Mouse (Mus musculus): Measurements from ENCODE around the gene Pax8. TPM values are rescaled to one million over a fixed set of nuclear protein-coding genes. Genes with fewer than 3 reads are reported as not detected.
A peak's percentile ranks its signal among the peaks of the same experiment; 100 is the strongest.

Pax8 gene
- polyA plus RNA-seq, 1 experiment from 2014 or later: not detected

GRCm38 (mm10) chr2:24417564-24417963, 57.8 kb downstream of the Pax8 start:
- H3K4me3 ChIP-seq (ENCODE audit: low read depth, low read length): no peak overlapping the region
- H3K36me3 ChIP-seq (ENCODE audit: control insufficient read depth, insufficient read depth, low read length): no peaks in the 10 kb centered on the region
- H3K27me3 ChIP-seq (ENCODE audit: control insufficient read depth, insufficient read depth, low read length): no peaks in the 10 kb centered on the region
- ATAC-seq (ENCODE audit: insufficient number of reproducible peaks, low FRiP score, low TSS enrichment, low read depth): no peak
- H3K27ac ChIP-seq (replicated peaks; ENCODE audit: low read depth, low read length): no peak overlapping the region
- DNase-seq (ENCODE audit: low spot score): no peak
- no peak overlapping the region for H3K4me2 ChIP-seq (ENCODE audit: low read depth, severe bottlenecking)
- 89% methylated on average over 4 of the region's 4 CpGs for WGBS
- no peaks in the 10 kb centered on the region for H3K9me3 ChIP-seq (ENCODE audit: control insufficient read depth, low read length)
- peaks cover 7% of the 10 kb centered on the region; the same call in 1 of the 2 replicates for H3K4me1 ChIP-seq (ENCODE audit: control insufficient read depth, insufficient read depth, low read length)
- H3K9ac ChIP-seq (ENCODE audit: low read length): no peak overlapping the region

GRCm38 (mm10) chr2:24417106-24417505, 58.3 kb downstream of the Pax8 start:
- no peak overlapping the region for H3K9ac ChIP-seq (ENCODE audit: low read length)
- H3K36me3 ChIP-seq (ENCODE audit: control insufficient read depth, insufficient read depth, low read length): no peaks in the 10 kb centered on the region
- H3K4me2 ChIP-seq (ENCODE audit: low read depth, severe bottlenecking): no peak overlapping the region
- peaks cover 7% of the 10 kb centered on the region; the same call in 1 of the 2 replicates for H3K4me1 ChIP-seq (ENCODE audit: control insufficient read depth, insufficient read depth, low read length)
- no peak overlapping the region for H3K27ac ChIP-seq (replicated peaks; ENCODE audit: low read depth, low read length)
- H3K9me3 ChIP-seq (ENCODE audit: control insufficient read depth, low read length): no peaks in the 10 kb centered on the region
- WGBS: 17% methylated on average over 2 of the region's 2 CpGs
- DNase-seq (ENCODE audit: low spot score) (no peak), ATAC-seq (ENCODE audit: insufficient number of reproducible peaks, low FRiP score, low TSS enrichment, low read depth) (no peak)
- H3K4me3 ChIP-seq (ENCODE audit: low read depth, low read length): no peak overlapping the region
- H3K27me3 ChIP-seq (ENCODE audit: control insufficient read depth, insufficient read depth, low read length): no peaks in the 10 kb centered on the region

- peaks cover 7% of the 10 kb centered on the region; the same call in 1 of the 2 replicates for H3K4me1 ChIP-seq (ENCODE audit: control insufficient read depth, insufficient read depth, low read length)
- H3K27ac ChIP-seq (replicated peaks; ENCODE audit: low read depth, low read length): no peak overlapping the region
- WGBS: 6% methylated on average over 9 of the region's 9 CpGs
- peak; percentile 22 for DNase-seq (ENCODE audit: low spot score)
- no peaks in the 10 kb centered on the region for H3K36me3 ChIP-seq (ENCODE audit: control insufficient read depth, insufficient read depth, low read length)
- H3K27me3 ChIP-seq (ENCODE audit: control insufficient read depth, insufficient read depth, low read length): no peaks in the 10 kb centered on the region
- H3K9ac ChIP-seq (ENCODE audit: low read length): no peak overlapping the region
- no peaks in the 10 kb centered on the region for H3K9me3 ChIP-seq (ENCODE audit: control insufficient read depth, low read length)
- ATAC-seq (ENCODE audit: insufficient number of reproducible peaks, low FRiP score, low TSS enrichment, low read depth): 0 out of 2 replicates have a peak, but pooled peaks have one; percentile 47
- no peak overlapping the region for H3K4me2 ChIP-seq (ENCODE audit: low read depth, severe bottlenecking)
- no peak overlapping the region for H3K4me3 ChIP-seq (ENCODE audit: low read depth, low read length)
These were observed 58.7 kb downstream of the Pax8 start for GRCm38 (mm10) chr2:24416668-24417067.

GRCm38 (mm10) chr2:24413677-24414076, 61.7 kb downstream of the Pax8 start:
- Histone ChIP-seq H3K4me1 (ENCODE audit: control insufficient read depth, insufficient read depth, low read length) (peaks cover 7% of the 10 kb centered on the region; the same call in 1 of the 2 replicates), H3K4me3 (ENCODE audit: low read depth, low read length) (no peak overlapping the region), H3K27ac (replicated peaks; ENCODE audit: low read depth, low read length) (no peak overlapping the region), H3K36me3 (ENCODE audit: control insufficient read depth, insufficient read depth, low read length) (no peaks in the 10 kb centered on the region), H3K9me3 (ENCODE audit: control insufficient read depth, low read length) (no peaks in the 10 kb centered on the region), H3K27me3 (ENCODE audit: control insufficient read depth, insufficient read depth, low read length) (no peaks in the 10 kb centered on the region), H3K4me2 (ENCODE audit: low read depth, severe bottlenecking) (no peak overlapping the region), H3K9ac (ENCODE audit: low read length) (no peak overlapping the region)
- ATAC-seq (ENCODE audit: insufficient number of reproducible peaks, low FRiP score, low TSS enrichment, low read depth) (no peak), DNase-seq (ENCODE audit: low spot score) (no peak)
- WGBS: 83% methylated on average over 4 of the region's 4 CpGs

GRCm38 (mm10) chr2:24413172-24413571, 62.2 kb downstream of the Pax8 start:
- 85% methylated on average over 3 of the region's 3 CpGs for WGBS
- no peak for DNase-seq (ENCODE audit: low spot score)
- H3K27ac ChIP-seq (replicated peaks; ENCODE audit: low read depth, low read length): no peak overlapping the region
- H3K4me1 ChIP-seq (ENCODE audit: control insufficient read depth, insufficient read depth, low read length): peaks cover 7% of the 10 kb centered on the region; the same call in 1 of the 2 replicates
- no peaks in the 10 kb centered on the region for H3K27me3 ChIP-seq (ENCODE audit: control insufficient read depth, insufficient read depth, low read length)
- H3K36me3 ChIP-seq (ENCODE audit: control insufficient read depth, insufficient read depth, low read length): no peaks in the 10 kb centered on the region
- ATAC-seq (ENCODE audit: insufficient number of reproducible peaks, low FRiP score, low TSS enrichment, low read depth): no peak
- H3K9me3 ChIP-seq (ENCODE audit: control insufficient read depth, low read length): no peaks in the 10 kb centered on the region
- no peak overlapping the region for H3K9ac ChIP-seq (ENCODE audit: low read length)
- H3K4me2 ChIP-seq (ENCODE audit: low read depth, severe bottlenecking): no peak overlapping the region
- H3K4me3 ChIP-seq (ENCODE audit: low read depth, low read length): no peak overlapping the region

GRCm38 (mm10) chr2:24409166-24409565, 66.2 kb downstream of the Pax8 start:
- Histone ChIP-seq H3K4me1 (ENCODE audit: control insufficient read depth, insufficient read depth, low read length) (no peaks in the 10 kb centered on the region), H3K27me3 (ENCODE audit: control insufficient read depth, insufficient read depth, low read length) (no peaks in the 10 kb centered on the region), H3K9ac (ENCODE audit: low read length) (no peak overlapping the region), H3K27ac (replicated peaks; ENCODE audit: low read depth, low read length) (no peak overlapping the region), H3K4me2 (ENCODE audit: low read depth, severe bottlenecking) (no peak overlapping the region), H3K9me3 (ENCODE audit: control insufficient read depth, low read length) (no peaks in the 10 kb centered on the region), H3K4me3 (ENCODE audit: low read depth, low read length) (no peak overlapping the region), H3K36me3 (ENCODE audit: control insufficient read depth, insufficient read depth, low read length) (no peaks in the 10 kb centered on the region)
- ATAC-seq (ENCODE audit: insufficient number of reproducible peaks, low FRiP score, low TSS enrichment, low read depth): no peak
- 0% methylated on average over 2 of the region's 2 CpGs for WGBS
- DNase-seq (ENCODE audit: low spot score): peak; percentile 77

GRCm38 (mm10) chr2:24407701-24408485, 67.5 kb downstream of the Pax8 start:
- no peak for ATAC-seq (ENCODE audit: insufficient number of reproducible peaks, low FRiP score, low TSS enrichment, low read depth)
- Histone ChIP-seq H3K9ac (ENCODE audit: low read length) (no peak overlapping the region), H3K27ac (replicated peaks; ENCODE audit: low read depth, low read length) (no peak overlapping the region), H3K4me3 (ENCODE audit: low read depth, low read length) (no peak overlapping the region), H3K9me3 (ENCODE audit: control insufficient read depth, low read length) (no peaks in the 10 kb centered on the region), H3K27me3 (ENCODE audit: control insufficient read depth, insufficient read depth, low read length) (no peaks in the 10 kb centered on the region), H3K4me2 (ENCODE audit: low read depth, severe bottlenecking) (no peak overlapping the region), H3K4me1 (ENCODE audit: control insufficient read depth, insufficient read depth, low read length) (no peaks in the 10 kb centered on the region), H3K36me3 (ENCODE audit: control insufficient read depth, insufficient read depth, low read length) (no peaks in the 10 kb centered on the region)
- no peak for DNase-seq (ENCODE audit: low spot score)
- WGBS: 69% methylated on average over 4 of the region's 4 CpGs

- H3K4me3 ChIP-seq (ENCODE audit: low read depth, low read length): peak overlapping the region; percentile 10
- no peaks in the 10 kb centered on the region for H3K4me1 ChIP-seq (ENCODE audit: control insufficient read depth, insufficient read depth, low read length)
- no peaks in the 10 kb centered on the region for H3K27me3 ChIP-seq (ENCODE audit: control insufficient read depth, insufficient read depth, low read length)
- peak overlapping the region; percentile 49 for H3K9ac ChIP-seq (ENCODE audit: low read length)
- H3K4me2 ChIP-seq (ENCODE audit: low read depth, severe bottlenecking): peak overlapping the region; percentile 41
- H3K27ac ChIP-seq (replicated peaks; ENCODE audit: low read depth, low read length): no peak overlapping the region
- no peaks in the 10 kb centered on the region for H3K9me3 ChIP-seq (ENCODE audit: control insufficient read depth, low read length)
- peak; percentile 72 for ATAC-seq (ENCODE audit: insufficient number of reproducible peaks, low FRiP score, low TSS enrichment, low read depth)
- WGBS: 10% methylated on average over 23 of the region's 23 CpGs
- no peaks in the 10 kb centered on the region for H3K36me3 ChIP-seq (ENCODE audit: control insufficient read depth, insufficient read depth, low read length)
- peak; percentile 91 for DNase-seq (ENCODE audit: low spot score)
These were observed 69.9 kb downstream of the Pax8 start for GRCm38 (mm10) chr2:24405345-24406012.
